Mouse (Mus musculus) B cell, adult 62 days (primary cell): ENCODE results near the gene Nrbp1. TPM values are rescaled to one million over a fixed set of nuclear protein-coding genes. Genes with fewer than 3 reads are reported as not detected.

Source experiments
- total RNA-seq: library from RNA; stranded (reverse); gene quantifications from 4 replicates; pipeline ENCODE4 v1.2.4, GENCODE M21; 2023

Gene Nrbp1
- 324 to 366 TPM (median 340 TPM) in 4 replicates for total RNA-seq

DNA sequence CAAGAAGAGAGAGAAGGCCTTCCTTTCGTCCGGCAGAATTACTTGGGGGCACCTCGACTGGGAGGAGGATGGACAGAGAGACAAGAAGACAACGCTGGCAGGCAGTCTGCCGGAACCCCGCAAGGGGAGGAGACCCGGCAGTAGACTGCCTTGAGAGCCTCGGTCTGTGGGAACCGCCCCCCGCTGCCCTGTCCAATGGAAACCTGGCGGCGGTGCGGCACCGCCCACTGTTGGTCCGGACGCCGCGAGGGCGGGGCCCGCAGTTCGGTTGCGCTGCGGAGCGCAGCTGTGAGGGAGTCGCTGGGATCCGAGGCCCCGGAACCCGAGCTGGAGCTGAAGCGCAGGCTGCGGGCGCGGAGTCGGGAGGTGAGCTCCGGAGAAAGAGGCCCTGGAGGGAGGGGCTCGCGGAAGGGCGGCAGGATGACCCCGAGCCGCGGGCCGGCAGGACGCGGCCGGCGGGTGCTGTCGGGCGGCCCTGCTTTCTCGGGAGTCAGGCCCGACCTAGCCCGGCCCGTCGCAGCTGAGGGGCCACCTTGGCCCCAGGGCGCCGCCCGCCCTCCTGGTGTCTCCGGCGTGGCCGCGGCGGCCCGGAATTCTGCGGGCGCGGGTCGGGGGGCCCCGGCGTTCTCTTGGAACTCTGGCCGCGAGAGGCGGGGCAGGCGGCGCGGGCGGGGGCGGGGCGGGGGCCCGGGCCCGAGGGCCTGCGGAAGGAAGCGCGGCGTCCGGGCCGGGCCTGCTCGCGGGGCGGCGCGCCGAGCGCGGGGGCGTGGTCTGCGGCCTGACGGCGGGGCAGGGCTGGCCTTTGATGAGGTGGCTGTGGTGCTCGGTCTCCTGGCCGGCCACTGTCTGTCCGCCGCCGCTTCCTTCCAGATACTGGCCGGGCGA is at the start of gene Nrbp1, which contains the start of gene Gm9970:
Nrbp1 (plus strand) TSS at position 228 of the 885 bp plus-strand sequence.
Gm9970 (minus strand) TSS at position 596 of the 885 bp plus-strand sequence.

DNA sequence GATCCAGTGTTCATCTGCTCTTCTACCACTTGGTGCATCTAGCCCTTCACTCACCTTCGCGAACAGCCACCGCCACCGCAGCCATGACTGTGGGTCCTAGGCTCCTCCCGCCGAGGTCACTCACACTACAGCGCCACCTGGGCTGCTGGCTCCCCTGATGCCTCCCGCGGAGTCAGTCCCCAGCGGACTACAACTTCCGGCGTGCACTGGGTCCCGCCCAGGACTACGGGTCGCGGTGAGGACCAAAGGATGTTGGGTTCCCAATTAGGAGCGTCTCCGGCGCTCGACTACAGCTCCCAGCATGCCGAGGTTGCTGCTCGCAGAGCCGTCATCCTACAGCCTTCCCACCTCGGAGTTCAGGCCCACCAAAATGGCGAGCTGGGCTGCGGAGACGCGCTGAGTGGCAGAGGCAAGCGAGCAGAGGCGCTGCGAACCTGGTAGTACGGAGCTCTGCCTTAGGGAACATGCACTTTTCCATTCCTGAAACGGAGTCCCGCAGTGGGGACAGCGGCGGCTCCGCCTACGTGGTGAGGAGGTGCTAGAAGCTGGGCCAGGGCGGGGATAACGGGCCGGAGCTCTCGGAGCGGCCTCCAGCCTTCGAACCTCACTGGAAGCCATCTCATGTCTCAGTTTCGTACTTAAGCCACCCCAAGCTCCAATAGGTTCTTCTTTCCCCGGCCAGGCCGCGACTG is 47.6 kb upstream of the Nrbp1 start, which contains the start of the genes Snx17 and Eif2b4:
Snx17 (plus strand) TSS at position 289 of the 692 bp plus-strand sequence.
Eif2b4 (minus strand) TSS at position 492 of the 692 bp plus-strand sequence.

DNA sequence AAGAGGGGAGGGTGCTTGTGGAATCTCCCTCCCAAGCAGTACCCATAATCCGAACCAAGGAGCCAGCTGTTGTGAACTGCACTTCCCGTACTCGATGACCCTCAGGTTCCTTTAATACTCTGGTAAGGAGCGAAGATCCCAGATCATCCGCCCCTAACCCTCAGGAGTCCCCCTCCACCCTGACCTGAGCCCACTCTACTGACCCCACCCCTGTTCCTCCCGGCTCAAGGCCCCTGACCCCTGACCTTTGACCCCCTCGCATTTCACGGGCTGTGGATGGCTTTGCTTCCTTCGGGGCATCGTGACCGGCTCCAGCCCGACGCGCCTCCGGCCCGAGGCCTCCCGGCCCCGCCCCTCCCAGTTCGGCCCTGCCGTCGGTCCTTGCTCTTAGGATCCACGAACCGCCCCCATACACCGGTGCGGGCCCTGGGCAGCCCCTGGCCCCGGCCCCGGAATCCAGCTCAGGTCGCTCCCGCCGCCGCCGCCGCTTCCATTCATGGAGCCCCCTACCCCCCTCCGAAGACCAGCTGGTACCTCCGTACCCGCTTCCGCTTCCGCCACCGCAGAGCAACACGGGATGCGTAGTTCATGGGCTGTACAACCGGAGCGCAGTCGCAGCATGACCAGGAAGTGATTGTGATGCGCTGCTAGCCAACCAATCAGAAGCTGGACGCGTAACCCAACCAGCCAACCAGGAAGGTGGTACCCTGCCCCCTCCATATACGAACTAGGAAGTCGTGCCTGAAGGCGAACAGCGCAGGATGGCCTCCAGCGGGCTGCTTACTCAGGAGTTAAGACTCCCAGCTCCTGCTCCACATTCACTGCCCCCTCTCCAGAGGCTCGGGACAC is 38.7 kb upstream of the Nrbp1 start, which contains the start of gene Zfp513:
Zfp513 (minus strand) TSS at position 562 of the 849 bp plus-strand sequence.

DNA sequence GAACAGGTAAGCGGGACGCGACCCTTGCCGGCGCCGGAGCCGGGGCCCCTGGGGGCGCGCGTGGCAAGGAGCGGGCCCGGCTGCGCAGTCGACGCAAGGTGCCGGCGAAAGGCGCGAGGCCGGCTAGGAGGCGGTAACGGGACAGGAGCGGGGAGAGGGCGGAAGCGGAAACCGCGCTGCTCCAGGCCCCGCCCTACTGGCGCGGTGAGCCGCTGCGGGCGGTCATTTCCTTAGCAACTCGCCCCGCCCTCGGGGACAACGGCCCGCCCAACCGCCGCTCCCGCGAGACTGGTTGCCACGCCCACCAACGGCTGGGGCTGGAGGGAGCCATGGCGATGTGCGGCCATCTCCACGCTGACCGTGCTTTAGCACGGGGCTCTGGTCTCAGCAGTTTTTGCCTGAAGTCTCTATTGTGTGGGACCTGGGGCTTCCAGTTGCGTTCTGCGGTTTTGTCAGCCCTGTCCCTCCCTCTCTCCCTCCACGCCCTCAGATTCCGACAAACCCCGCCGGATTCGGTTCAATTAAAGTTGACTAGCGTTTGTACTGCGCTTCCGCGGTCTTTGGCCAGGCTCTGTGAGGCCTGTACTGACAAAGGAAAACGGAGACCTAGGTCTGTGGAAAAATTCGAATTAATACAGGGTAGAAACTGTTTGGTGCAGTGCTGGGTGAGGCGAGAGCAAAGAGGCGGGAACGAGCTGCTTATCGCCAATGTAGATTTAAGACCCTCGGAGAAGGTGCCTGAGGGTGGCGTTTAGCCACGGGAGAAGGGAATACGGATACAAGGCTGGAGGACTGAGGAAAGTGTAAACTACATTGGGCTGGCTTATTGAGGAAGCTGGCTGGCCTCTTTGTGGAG is 20.0 kb upstream of the Nrbp1 start, which contains the start of gene Ppm1g:
Ppm1g (minus strand) TSS at position 240 of the 856 bp plus-strand sequence.

DNA sequence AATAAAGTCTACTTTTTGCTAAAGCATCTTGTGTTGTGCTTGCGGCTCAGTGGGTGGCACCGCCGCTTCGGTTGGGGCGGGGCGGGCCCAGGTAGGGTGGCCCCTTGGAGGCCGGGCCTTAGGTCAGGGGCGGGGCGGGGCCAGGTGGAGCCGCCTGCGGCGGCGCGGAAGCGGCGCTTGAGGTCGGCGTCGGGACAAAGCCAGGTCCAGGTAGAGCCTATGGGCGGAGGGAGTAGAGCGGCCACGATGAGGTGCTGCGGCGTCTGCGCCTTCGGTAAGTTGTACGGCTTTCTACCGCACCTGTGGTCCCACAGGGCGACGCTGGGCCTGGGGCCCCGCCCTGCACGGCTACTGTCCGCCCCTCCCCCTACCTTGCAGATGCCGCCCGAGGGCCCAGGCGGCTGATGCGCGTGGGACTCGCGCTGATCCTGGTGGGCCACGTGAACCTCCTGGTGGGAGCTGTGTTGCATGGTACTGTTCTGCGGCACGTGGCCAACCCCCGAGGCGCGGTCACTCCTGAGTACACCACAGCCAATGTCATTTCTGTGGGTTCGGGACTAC is 11.0 kb downstream of the Nrbp1 start, which contains the start of gene Krtcap3:
Krtcap3 (plus strand) TSS at position 151 of the 561 bp plus-strand sequence.

DNA sequence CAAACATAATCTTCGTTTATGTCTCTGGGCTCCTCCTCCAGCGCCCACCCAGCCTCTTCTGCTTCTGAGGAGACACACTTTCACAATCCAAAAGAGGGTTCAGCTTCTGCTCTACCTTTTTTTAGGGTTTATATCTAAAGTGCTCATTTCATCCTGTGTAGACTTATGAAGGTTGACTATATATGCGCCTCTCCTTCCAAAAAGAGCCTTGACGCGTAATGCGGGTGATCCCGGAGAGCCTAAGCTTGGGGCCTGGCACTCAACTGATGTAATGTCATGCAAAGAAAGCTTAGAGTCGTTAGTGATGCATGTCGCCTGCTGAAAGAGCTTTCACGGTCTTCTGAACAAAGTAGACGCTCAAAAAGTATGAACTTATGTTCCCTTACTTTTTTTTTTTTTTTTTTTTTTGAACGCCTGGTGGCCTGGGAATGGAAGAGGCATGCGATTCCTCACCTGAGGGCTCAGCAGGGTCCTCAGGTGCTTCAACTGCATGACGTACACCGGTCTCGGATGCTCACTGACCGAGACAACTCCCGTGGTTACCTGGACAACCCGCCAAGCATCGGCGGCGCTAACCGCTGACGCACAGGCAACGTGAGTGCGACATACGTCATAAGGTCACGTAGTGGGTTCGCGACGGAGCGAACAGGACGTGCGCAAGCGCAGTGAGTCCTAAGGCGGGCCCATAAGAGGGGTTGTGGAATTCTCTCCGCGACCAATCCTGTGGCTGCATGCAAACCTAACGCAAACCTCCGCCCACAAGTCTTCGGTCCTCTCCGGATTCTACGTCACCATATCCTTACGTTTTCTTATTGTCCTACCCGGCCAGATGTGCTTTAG is 50.1 kb downstream of the Nrbp1 start, which contains the start of gene Ift172:
Ift172 (minus strand) TSS at position 596 of the 840 bp plus-strand sequence.

DNA sequence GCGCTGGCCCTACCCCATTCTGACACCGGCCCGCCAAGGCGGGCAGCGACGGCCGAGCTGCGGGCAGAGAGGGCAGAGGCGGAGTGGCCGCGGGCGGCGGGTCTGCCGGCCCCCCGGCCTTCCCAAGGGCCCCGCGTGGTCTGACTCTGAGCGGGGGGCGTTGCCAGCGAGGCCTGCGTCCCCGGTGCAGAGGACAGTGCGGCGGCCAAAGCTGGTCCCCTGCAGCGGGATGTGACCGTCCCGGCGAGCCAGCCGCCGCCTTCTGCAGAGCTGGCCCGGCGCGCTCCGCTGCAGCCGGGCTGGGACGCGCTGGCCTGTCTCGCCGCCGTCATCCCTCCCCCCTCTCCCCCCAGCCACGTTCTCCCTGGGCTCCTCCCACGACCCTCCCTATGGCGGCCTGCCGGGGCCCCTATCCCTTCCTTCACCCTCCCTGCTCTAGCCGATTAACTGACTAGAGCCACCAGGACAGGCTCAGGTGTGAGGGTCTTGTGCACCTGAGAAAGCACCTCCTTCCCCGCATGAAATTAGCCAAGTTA is 55.0 kb downstream of the Nrbp1 start, which contains the start of gene Fndc4:
Fndc4 (minus strand) TSS at position 475 of the 536 bp plus-strand sequence.

DNA sequence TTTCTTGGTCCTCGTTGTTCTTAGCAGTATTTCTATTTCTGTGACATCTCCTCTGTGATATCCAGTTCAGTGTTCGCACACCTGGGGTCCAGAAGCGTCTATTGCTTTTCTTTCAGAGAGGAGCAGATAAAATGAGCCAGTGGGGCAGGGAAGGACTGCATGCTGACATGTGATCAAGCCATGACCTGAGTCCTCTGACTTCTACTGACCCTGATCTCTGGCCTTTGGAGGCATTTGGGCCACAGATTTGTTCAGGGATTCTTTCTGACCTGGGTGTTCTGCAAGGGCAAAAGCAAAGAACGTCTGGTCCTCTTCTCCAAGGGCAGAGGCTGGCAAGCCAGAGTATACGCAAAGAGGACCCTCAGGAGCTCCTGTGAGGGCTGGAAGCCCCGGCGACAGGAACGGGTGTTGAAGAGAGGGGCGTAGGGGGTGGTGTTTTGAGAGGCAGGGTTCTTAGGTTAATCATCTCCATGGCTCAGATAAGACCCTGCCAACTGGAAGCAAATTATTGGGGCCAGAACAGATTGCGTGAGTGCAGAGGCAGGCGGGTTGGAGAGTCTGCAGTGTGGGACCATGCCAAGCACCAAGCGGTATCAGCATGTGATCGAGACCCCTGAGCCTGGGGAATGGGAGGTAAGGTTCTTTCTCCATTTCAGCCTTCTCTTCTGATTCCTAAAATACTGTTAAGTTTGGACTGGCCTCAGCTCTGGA is 56.5 kb downstream of the Nrbp1 start, which contains the start of gene Gckr:
Gckr (plus strand) TSS at position 397 of the 711 bp plus-strand sequence.

Other genes with a start within 250 kb of the Nrbp1 start
- 37.9 to 46.1 TPM (median 41.7 TPM) in 4 replicates for gene Atraid, start 192.6 kb upstream of the Nrbp1 start, total RNA-seq
- gene Slc5a6, start 191.9 kb upstream of the Nrbp1 start, total RNA-seq = 7.6 to 20.0 TPM (median 10.9 TPM) in 4 replicates
- gene Cad, start 186.1 kb upstream of the Nrbp1 start, total RNA-seq = 54.8 to 65.9 TPM (median 59.3 TPM) in 4 replicates
- not detected in 4 replicates for gene Dnajc5g, start 134.6 kb upstream of the Nrbp1 start, total RNA-seq
- 0.25 to 0.92 TPM (median 0.47 TPM) in 4 replicates for gene Slc30a3, start 132.6 kb upstream of the Nrbp1 start, total RNA-seq
- gene Trim54, start 124.2 kb upstream of the Nrbp1 start, total RNA-seq = not detected in 4 replicates
- gene Ucn, start 102.0 kb upstream of the Nrbp1 start, total RNA-seq = not detected in 4 replicates
- 17.5 to 21.4 TPM (median 20.8 TPM) in 4 replicates for gene Mpv17, start 86.6 kb upstream of the Nrbp1 start, total RNA-seq
- gene Gm29609, start 61.0 kb upstream of the Nrbp1 start, total RNA-seq = 3.7 to 7.9 TPM (median 4.9 TPM) in 4 replicates
- 190 to 210 TPM (median 197 TPM) in 4 replicates for gene Gtf3c2, start 60.7 kb upstream of the Nrbp1 start, total RNA-seq
- gene Snx17, start 47.6 kb upstream of the Nrbp1 start, total RNA-seq = 76.6 to 85.0 TPM (median 80.1 TPM) in 4 replicates
- 35.8 to 48.8 TPM (median 48.1 TPM) in 4 replicates for gene Eif2b4, start 47.4 kb upstream of the Nrbp1 start, total RNA-seq
- gene Zfp513, start 38.6 kb upstream of the Nrbp1 start, total RNA-seq = 63.4 to 83.9 TPM (median 65.2 TPM) in 4 replicates
- gene Ppm1g, start 20.2 kb upstream of the Nrbp1 start, total RNA-seq = 155 to 180 TPM (median 177 TPM) in 4 replicates
- 1.2 TPM in 1 of 4 replicates, not detected in the others for gene Gm9970, start 368 bp downstream of the Nrbp1 start, total RNA-seq
- 24.6 to 30.6 TPM (median 28.6 TPM) in 4 replicates for gene Krtcap3, start 10.8 kb downstream of the Nrbp1 start, total RNA-seq
- 35.4 to 45.0 TPM (median 40.9 TPM) in 4 replicates for gene Ift172, start 50.3 kb downstream of the Nrbp1 start, total RNA-seq
- gene Fndc4, start 55.2 kb downstream of the Nrbp1 start, total RNA-seq = 0.63 to 3.9 TPM (median 1.9 TPM) in 4 replicates
- gene Gckr, start 56.6 kb downstream of the Nrbp1 start, total RNA-seq = 0.24 TPM in 1 of 4 replicates, not detected in the others
- 39.7 to 44.4 TPM (median 41.8 TPM) in 4 replicates for gene Zfp512, start 211.6 kb downstream of the Nrbp1 start, total RNA-seq
- gene 4930548H24Rik, start 244.9 kb downstream of the Nrbp1 start, total RNA-seq = 1.4 to 1.6 TPM (median 1.5 TPM) in 4 replicates